Mouse (Mus musculus) embryo, embryonic 11.5 days (tissue): ENCODE measurements at regions not wholly inside any gene's neighbourhood (a gene's known extent, or its start where the extent isn't known, plus 50 kb on each side); places are given as distances from the start of the nearest gene placed in this dataset.

Experiments
- DNase-seq: peaks from one replicate; pipeline ENCODE4 v3.0.0-alpha.2; 2012; ENCODE audit warnings: low read depth, low spot score

DNA sequence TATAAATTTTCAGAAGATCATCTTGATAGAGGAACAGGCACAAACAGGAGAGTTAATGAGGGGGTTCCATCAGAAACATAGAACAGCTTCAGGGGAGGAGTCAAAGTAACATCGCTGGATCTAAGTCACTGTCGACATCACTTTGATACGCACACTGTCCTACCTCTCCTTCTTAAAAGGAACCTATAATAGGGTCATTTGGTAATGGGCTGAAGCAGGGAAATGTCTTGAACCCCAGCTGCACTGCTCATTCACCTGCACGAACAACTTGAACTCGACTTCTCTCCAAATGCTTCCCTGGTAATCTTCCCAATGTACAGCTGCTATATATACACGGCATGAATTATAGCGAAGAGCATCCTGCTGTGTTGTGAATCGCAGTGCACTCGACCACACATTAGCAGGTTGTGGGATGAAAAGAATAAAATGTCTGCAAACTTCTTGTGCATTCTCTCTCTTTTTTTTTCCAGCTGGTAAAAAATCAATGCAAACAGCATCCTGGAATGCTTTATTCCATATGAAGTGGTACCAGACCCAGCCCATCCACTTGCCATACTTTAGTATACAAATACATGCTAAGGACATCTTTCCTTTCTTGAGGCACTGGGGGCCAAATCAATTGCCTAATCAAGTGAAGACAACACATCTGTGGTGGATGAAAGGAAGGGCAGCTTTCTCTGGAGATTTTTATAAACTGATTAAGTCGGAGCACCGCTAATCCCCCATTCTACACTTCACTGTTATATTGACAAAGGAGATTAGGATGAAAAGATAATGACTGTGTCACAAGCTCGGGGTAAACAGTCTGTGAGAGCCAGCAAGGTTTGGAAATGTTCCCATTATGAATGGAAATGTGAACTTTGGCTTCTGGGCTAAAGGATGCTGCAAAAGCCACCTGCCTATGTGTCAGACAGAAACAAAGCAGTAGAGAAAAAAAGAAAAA is 325.6 kb upstream of the Itga1 start:
- DNase-seq: no peak

DNA sequence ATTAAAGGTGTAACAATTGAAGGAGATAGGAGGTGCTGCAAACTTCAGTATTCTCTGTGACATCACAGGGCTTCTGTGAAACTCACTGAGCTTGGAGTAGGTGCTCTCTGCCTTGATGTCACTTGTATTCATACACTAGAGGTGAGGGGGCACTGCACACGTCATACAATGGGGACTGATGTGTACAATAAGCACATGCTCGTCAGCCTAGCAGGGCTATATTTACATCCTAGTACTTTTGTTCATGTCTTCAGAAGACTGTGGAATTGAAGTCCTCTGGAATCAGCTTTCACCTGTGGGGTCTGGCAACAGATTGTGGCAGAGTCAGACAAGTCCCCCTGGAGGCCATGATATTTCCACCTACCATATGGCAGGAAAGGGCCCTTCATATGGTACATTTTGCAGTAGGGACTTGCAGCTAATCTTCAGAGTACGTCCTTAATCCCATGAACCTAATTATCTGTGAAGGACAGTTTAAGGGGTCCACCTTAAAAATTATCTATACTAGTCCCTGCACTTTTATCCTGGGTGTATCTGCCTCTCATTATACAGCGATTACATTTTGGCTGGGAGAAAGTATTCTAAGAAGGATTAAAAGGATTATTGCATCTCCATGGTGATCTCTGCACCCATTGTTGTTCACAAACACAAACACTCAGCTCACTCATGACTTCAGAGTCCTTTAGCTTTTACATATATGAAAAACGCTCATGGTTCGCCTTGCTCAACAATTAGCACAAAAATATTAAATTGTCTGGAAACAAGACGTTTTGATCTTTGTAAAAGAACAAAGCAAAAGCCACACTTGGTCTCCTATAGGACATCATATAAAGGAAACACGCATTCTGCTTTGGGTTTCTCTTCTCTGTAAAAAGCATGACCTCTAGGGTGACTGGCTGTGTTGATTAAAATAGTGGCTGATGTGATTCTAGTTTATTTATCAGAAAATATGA is 324.1 kb upstream of the Itga1 start:
- DNase-seq: no peak

DNA sequence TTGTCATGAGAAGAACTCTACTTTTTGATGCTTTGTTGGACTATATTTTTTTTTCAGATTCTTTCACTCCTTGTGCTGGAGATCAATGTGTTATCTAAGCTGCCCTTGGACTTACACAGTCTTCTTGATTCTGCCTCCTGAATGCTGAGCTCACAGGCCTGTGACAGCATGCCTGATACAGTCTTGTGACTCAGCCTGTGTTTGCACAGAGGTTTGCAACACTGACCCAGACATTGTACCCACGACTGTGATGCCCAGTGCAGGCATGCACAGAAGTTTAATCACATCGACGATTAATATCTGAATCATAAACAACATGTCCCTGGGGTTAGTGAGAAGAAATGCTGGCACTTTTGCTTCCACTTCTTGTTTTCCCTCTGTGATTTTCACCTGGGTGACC is 322.0 kb upstream of the Itga1 start:
- DNase-seq: no peak

DNA sequence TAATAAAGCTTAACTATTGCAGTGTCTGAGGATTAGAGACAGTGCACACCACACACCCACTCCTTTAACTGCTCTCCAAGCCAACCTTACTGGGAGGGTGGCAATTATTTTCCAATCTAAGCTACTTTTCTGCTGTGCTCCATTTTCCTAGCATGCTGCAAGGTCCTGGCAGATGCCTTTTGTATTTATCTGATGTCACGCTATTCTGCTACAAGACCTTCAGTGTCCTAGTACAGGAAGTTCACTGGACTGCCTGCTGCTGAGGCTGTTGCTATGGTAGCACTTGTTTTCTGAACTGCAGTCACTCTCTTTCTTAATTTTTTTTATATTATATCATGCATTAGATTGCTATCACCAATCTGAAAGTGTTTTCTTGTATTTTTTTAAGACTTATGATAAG is 319.7 kb upstream of the Itga1 start:
- DNase-seq: no peak

DNA sequence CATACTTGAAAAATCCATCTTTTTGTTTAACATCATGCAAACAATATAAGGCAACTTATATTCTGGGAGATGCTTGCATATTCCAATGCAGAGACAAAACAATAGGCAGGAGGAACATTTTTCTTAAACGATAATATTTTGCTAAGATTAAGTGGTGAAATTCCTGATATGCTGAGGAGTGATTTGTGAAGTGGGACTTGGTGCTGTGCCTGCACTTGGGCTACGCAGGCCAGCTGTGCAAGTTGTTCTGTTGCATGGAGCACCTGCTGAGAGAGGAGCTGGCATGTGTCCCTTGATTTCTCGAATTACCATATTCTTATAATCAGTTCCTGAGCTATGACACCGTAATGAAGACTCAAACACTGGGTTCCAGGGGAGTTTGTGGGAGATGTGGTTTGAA is 316.1 kb upstream of the Itga1 start:
- no peak for DNase-seq

DNA sequence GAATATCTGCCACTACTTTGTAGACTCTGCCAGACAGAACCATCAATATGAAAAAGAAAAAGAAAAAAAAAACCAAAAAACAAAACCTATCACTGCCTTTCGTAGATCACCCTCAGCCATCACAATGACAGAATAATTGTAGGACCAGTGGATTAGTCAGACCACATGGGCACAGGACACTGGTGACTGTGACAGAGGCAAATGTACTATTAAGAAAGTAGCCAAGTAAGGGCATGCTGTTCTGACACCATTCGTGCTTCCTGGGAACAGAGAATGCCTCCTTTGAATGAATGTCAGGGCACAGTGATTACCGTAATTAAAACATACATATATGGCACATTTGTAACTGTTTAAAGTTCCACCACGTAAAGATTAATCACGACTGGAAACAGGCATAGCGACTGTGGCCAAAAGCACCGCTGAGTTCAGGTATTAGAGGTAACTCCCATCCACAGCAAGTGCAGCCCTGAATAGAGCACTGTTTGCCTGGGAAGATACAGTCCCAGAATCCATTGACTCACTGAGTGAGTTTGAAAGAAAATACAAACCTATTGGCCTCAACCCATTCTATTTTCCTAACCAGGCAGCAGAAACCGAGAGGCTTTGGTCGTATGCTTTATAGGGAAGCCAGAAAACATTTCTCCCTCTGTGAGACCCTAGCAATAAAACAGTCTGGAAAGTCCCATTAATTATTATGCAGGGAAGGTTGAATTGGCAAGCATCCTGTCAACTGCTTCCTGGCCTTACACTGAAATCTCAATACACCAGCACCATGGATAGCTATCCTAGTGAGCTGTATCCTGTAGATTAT is 312.2 kb upstream of the Itga1 start:
- DNase-seq: peak; percentile 2

DNA sequence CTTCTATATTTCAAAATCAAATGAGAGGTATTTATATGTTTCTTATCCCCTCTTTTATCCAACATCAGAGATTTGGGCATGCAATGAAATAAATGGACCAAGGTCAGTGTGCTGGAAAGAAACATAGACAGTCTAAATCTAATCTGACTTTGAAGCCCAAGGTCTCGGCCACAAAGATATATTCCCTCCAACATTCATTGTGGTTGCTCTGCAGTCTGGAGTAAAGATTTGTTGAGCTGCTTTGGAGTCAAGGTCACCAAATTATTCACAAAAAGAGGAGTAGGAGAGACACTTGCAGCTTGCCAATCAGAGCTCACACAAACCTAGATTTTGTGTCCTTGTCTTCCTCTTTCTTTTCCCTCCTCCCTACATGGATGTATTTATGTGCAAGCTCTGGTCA is 304.2 kb upstream of the Itga1 start:
- DNase-seq: no peak

DNA sequence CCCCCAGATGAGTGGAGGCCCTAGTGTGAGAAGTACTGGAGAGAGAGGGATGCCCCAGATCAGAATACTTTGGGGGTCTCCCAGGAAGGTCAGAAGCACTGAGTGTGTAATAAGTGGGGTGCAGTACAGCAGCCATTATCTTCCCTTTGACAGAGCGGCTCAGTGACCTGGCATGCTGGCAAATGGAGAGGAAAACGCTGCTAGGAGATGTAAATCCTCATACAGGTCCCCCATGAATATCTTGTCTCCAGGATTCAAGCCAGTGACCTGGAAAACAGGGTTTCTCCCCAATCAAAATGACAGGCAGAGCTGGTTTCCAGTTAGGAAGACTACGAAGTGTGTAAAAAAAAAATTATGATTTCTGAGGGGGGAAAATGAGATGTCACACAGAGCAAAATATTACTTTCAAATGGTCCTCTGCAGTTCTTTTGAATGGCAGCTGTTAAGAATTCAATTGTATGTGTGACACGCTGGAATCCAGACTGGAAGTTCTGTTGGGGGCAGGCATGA is 299.0 kb upstream of the Itga1 start:
- no peak for DNase-seq

DNA sequence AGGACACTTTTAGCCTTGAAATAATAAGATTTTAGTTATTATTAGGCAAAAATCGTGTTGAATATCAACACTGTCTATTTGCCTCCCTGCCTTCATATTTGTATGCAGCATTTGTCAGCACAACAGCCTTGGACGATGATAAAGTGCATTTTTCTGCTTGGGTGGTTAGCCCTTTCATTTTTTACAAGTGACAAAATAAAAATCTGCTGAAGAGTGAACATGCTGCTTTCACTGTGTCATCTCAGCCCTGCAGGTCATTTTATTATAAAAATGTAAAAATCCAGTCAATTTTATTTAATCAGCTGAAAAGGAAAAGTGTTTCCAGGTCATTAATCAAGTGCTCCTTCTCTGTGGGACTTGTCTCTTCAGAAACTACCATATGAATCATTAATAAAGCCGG is 277.9 kb upstream of the Itga1 start:
- DNase-seq: no peak

DNA sequence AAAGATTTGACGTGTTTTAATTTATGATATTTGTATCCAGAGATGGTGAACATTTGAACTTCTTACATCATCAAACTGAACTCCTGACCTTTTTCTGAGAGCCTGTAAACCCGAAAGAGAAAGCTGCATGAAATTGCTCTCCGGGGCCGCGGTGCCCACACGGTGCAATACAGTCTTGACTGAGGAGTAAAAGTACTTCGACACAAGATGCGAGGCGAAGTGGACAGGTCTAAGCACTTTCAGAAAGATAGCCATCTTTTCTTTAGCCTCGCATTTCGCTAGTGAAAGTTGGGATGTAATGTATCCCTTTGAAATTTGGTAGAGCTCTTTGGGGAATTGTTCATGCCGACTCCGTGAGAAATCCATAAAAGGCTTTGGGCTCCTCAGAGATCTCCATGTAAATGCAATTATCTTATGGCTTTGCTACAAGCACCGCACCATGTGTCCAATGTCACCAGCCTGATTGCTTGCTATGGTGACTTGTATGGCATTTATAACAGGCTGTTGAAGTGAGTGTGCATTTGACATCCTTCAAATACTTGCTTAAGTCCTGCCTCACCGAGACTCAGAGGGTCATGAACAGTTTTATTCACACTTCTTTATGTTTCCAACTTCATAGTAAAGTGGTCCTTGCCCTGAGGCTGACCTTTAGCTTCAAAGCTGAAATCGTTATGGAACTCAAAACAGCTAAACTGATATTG is 274.6 kb upstream of the Itga1 start:
- DNase-seq: no peak

DNA sequence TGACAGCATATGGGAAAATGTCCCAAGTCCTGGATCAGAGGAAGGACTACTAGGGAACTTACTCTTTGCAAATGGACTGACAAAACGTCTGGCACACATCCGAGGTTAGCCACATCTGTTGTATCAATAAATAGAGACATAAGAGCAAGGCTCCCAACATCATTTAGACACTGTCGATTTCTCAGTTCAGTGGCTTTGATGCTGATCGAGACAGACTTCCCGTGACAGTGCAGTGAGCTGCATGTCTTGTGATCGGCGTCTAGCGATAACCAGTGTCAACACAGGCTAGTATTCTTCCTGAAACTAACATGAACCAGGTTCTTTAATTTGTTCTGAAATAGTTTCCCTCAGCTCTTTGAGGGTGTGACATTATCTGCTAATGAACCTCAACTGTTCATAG is 259.7 kb upstream of the Itga1 start:
- no peak for DNase-seq

DNA sequence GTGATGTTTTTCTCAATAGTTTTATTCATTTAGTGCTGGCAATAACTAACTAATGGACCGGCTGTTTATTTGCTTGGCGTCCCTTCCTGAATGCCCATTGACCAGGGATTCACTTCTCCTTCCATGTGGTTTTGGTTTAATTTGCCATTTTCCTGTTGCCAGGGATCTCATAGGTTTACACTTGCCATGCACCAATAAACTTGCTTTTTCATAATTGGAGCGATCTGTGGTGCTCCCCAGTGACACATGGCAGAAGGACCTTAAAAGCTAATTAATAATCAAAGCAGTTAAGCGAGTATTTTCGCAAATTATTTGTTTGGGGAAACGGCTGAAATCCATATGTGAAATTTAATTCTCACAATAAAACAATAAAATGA is 245.2 kb upstream of the Itga1 start:
- no peak for DNase-seq

DNA sequence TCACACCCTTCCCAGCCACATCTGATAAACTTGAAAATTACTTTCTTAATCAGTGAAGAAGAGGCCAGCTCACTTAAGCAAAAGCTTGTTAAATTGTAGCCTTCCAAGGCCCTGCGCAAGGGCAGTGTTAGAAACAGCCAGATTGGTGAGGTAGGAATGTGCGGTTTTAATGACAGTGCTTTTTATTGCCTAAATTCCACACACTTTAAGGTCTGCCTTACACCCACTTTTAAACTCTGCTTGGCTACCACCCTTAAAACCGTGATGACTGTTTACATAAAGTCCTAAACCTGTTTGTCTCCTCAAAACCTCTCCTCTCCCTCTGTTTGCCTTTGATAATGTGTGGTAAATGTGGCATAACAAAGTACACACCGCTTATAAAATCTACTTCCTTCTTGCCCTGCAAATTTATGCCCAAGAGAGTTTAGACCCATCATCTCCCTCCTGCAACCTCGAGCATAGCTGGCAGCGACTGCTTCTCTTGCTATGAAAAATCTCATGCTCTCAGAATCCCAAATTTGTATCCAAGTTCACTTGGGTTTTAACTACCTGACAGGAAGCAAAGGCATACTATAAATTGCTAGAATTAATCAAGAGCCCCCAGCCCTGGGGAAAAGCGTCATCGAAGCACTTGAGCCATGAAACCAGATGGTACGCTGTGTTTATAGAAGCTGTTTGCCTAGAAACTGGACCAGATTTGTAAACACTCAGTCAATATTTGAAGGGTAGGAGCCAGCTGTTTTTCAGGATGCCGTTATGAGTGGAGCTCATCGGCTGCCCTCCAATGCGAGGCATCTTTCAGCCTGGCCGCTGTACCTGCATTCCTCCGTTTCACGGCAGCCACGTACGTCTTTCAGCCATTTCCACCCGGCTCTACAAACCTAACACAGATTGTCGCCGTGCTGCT is 244.6 kb upstream of the Itga1 start:
- peak; percentile 4 for DNase-seq

DNA sequence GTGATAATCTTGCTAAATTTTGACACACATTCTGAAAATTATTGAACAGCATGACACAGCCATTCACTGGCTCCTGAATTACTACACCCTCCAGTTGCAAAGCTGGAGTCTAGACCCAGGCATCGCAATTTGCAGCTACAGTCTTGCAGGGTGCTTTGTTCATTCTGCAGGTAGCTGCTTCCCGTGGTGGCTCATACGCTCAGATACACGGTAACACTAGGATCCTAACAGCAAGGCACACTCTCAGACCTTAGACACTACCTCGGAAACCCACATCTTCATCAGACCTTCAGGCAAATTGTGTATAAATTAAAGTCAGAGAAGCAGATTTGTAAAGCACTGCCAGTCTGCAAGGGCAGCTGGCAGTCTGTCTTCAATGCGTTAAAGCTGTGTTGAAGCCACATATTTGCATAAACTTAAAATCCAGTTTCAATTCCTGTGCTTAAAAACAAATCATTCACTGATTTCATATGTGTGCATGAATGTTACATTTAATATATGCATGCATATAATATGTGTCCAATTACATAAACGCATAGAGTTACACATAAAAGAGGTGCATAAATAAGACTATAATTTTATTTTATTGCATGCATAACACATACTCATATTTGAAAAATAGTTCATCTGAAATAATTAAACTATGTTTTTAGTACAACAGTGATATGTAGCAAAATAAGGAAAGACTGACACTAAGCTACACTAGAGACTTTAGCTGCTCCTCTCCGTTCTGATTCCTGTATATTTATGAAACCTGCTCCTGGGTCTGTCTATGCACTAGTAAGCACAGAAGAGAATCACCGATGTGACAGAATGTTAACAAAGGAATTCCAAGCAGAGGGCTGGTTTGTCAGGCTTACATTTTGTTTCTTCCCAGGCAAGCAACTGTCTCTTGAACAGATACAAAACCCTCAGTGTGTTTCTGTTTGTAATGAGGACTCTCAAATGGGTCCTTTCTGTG is 227.5 kb upstream of the Itga1 start:
- DNase-seq: no peak

DNA sequence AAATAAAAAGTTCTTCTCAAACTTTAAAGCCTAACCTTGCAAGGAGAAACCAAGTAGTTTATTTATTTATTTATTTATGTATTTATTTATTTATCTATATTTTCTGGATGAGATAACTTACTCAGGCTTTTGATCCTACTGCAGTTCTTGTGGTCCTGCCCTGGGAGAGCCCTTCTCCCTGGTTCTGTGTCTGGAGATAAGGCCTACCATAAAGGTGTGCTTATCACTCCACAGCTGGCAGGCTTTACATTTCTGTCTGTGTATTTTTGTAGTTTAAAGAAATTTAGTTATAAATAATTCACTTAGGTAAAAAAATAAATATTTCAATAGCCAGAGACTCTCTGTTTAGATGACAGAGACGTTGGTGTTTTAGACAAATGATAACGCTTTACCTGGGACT is 224.5 kb upstream of the Itga1 start:
- DNase-seq: no peak

DNA sequence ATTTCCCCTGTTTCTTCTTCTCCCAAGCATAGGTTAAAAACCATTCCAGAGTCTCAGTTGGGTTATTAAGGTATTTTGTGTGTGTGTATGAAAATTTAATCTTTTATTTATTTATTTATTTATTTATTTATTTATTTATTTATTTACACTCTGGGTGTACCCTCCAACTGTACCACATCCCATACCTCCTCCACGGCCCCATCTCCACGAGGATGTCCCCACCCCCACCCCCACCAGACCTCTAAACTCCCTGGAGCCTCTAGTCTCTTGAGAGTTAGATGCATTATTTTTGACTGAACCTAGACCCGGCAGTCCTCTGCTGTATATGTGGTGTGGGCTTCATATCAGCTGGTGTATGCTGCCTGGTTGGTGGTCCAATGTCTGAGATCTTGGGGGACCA is 214.9 kb upstream of the Itga1 start:
- DNase-seq: no peak

DNA sequence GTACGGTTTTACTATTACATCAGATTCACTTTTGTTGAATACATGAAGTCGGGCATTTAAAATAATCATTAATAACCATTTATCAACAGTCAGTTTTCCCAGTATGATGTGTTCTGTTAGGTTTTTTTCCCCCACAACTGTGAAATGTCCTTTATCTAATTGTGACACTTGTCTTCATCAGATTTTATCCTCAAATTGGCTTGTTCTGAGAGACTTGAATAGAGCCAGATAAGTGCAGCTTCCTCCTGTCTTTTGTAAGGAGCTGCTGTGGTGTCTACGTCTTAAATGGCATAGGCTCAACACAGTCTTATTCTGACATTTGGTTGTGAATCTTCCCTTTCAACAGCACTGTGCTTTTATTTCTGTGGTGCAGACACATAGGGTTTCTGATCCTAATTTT is 206.8 kb upstream of the Itga1 start:
- no peak for DNase-seq

DNA sequence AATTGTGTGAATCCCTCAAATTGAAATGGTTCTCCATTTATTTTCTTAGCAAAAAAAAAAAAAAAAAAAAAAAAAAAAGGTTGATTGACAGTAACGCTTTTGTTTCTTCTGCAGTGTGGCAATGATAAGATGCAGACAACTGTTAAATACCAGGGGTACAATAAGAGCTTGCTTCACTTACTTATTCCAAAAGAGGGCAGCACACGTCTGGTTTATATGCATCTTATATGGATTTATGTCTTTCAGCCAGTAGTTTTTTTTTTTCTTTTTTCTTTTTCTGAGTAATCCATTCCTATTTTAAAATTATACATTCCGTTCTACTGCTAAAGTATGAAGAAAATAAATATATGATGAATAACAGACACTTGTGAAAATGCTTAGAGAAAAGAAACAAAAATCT is 185.6 kb upstream of the Itga1 start:
- DNase-seq: peak; percentile 14

DNA sequence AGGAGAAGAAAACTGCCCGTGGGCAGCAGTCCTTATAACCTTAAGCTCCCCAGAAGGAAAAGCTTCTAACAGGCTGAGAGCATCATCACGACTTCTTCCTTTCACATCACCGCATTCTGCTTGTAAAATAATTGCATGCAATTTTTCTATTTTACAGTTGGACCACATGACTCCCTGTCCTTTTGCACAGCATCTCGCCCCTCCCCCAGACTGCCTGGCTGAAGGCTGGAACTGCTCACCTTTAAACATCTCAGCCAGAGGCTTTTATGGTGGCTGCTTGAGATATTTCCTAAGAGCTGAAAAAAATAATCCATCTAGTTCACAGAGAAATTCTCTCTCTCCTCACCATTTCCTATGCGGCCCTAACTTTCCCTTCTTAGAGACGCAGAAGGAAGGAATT is 164.4 kb upstream of the Itga1 start:
- DNase-seq: no peak
